ENCODE assay signal across 17 mouse cellular contexts in genomic region chr5:92788990-92789389, GRCm38 (mm10).
DNase-seq lines count a peak whose midpoint lies in the region; ATAC-seq lines count a peak whose summit lies in the region.
"Had no signal": no experiment of that assay in that cellular context is flagged by ENCODE, and none has a peak within 500 bp of the region (broad histone marks: within the 10 kb centered on the region; RNA-seq: fewer than 3 reads in every experiment).

No protein-coding gene starts in this region.

- no peak overlapping the region for H3K9ac ChIP-seq in heart, embryonic 16.5 days (ENCODE audit: low read length)
- no peak overlapping the region for H3K9ac ChIP-seq in limb, embryonic 12.5 days (replicated peaks)
- no peak overlapping the region for H3K9ac ChIP-seq in midbrain, embryonic 14.5 days (replicated peaks; ENCODE audit: low read length)
- H3K9ac ChIP-seq: embryonic facial prominence, embryonic 12.5 days; hindbrain, embryonic 14.5 days; intestine, embryonic 15.5 days had no signal

- H3K4me3 ChIP-seq in heart, embryonic 16.5 days (ENCODE audit: low read length), result no peak overlapping the region
- H3K4me3 ChIP-seq in limb, embryonic 12.5 days (replicated peaks), result no peak overlapping the region
- no peak overlapping the region for H3K4me3 ChIP-seq in limb, embryonic 10.5 days
- no peak overlapping the region for H3K4me3 ChIP-seq in midbrain, embryonic 14.5 days (replicated peaks; ENCODE audit: low read depth, low read length)
- H3K4me3 ChIP-seq: embryonic facial prominence, embryonic 12.5 days; intestine, embryonic 15.5 days; megakaryocyte, embryonic 14.5 days had no signal

- H3K4me1 ChIP-seq in heart, embryonic 16.5 days (ENCODE audit: control insufficient read depth, insufficient read depth, low read length), result peaks cover 11% of the 10 kb centered on the region
- peaks cover 11% of the 10 kb centered on the region for H3K4me1 ChIP-seq in limb, embryonic 12.5 days (replicated peaks)
- H3K4me1 ChIP-seq in limb, embryonic 10.5 days, result peaks cover 6% of the 10 kb centered on the region
- no peaks in the 10 kb centered on the region for H3K4me1 ChIP-seq in midbrain, embryonic 14.5 days (ENCODE audit: control insufficient read depth, insufficient read depth, low read length)
- H3K4me1 ChIP-seq: megakaryocyte, embryonic 14.5 days had no signal

- H3K27me3 ChIP-seq in heart, embryonic 16.5 days (ENCODE audit: control insufficient read depth, insufficient read depth, low read length), result no peaks in the 10 kb centered on the region
- H3K27me3 ChIP-seq in limb, embryonic 12.5 days, result no peaks in the 10 kb centered on the region
- no peaks in the 10 kb centered on the region for H3K27me3 ChIP-seq in limb, embryonic 10.5 days (ENCODE audit: low read depth, poor library complexity, severe bottlenecking)
- no peaks in the 10 kb centered on the region for H3K27me3 ChIP-seq in midbrain, embryonic 14.5 days (ENCODE audit: control insufficient read depth, insufficient read depth, low read length)
- H3K27me3 ChIP-seq: embryonic facial prominence, embryonic 12.5 days; intestine, embryonic 15.5 days; megakaryocyte, embryonic 14.5 days; Patski had no signal

- H3K9me3 ChIP-seq in heart, embryonic 16.5 days (replicated peaks; ENCODE audit: control insufficient read depth, low read length), result no peaks in the 10 kb centered on the region
- 0 out of 2 replicates have a peak, but pooled peaks cover under 1% of the 10 kb centered on the region for H3K9me3 ChIP-seq in limb, embryonic 12.5 days
- no peaks in the 10 kb centered on the region for H3K9me3 ChIP-seq in limb, embryonic 10.5 days (replicated peaks)
- no peaks in the 10 kb centered on the region for H3K9me3 ChIP-seq in midbrain, embryonic 14.5 days (ENCODE audit: control insufficient read depth, low read length)
- H3K9me3 ChIP-seq: embryonic facial prominence, embryonic 12.5 days; intestine, embryonic 15.5 days had no signal

- ATAC-seq in heart, embryonic 16.5 days (replicated peaks; ENCODE audit: extremely low read depth, insufficient read depth, low FRiP score), result 0 out of 2 replicates have a peak, but pooled peaks have one; percentile 14
- no peak; the same call in 1 of the 2 replicates for ATAC-seq in limb, embryonic 12.5 days (ENCODE audit: insufficient number of reproducible peaks, insufficient read depth, low FRiP score, low TSS enrichment, low read depth)
- ATAC-seq in midbrain, embryonic 14.5 days (ENCODE audit: low FRiP score, low TSS enrichment), result no peak
- ATAC-seq: activated CD4-positive, CD25-positive, alpha-beta regulatory T cell, adult 4 months; intestine, embryonic 15.5 days; midbrain, embryonic 16.5 days; Patski had no signal

- H3K4me2 ChIP-seq in heart, embryonic 16.5 days (ENCODE audit: low read depth, low read length), result no peak overlapping the region
- H3K4me2 ChIP-seq in limb, embryonic 12.5 days, result no peak overlapping the region
- H3K4me2 ChIP-seq in midbrain, embryonic 14.5 days (ENCODE audit: low read length), result no peak overlapping the region
- H3K4me2 ChIP-seq: embryonic facial prominence, embryonic 12.5 days; hindbrain, embryonic 14.5 days; intestine, embryonic 15.5 days had no signal

- no peaks in the 10 kb centered on the region for H3K36me3 ChIP-seq in heart, embryonic 16.5 days (ENCODE audit: control insufficient read depth, insufficient read depth)
- no peaks in the 10 kb centered on the region for H3K36me3 ChIP-seq in limb, embryonic 12.5 days
- no peaks in the 10 kb centered on the region for H3K36me3 ChIP-seq in limb, embryonic 10.5 days
- no peaks in the 10 kb centered on the region for H3K36me3 ChIP-seq in midbrain, embryonic 14.5 days (ENCODE audit: control insufficient read depth, insufficient read depth, low read length)
- H3K36me3 ChIP-seq: embryonic facial prominence, embryonic 12.5 days; intestine, embryonic 15.5 days had no signal

- H3K27ac ChIP-seq in heart, embryonic 16.5 days (ENCODE audit: low read length), result peak overlapping the region; percentile 62
- 0 out of 2 replicates have a peak overlapping the region, but pooled peaks have one; percentile 45 for H3K27ac ChIP-seq in limb, embryonic 12.5 days
- no peak overlapping the region for H3K27ac ChIP-seq in limb, embryonic 10.5 days
- no peak overlapping the region for H3K27ac ChIP-seq in midbrain, embryonic 14.5 days (replicated peaks; ENCODE audit: low read depth, low read length)
- H3K27ac ChIP-seq: embryonic facial prominence, embryonic 12.5 days; hindbrain, embryonic 14.5 days; intestine, embryonic 15.5 days had no signal

- DNase-seq in heart, adult 9 months (ENCODE audit: low spot score in 2 of 2), result no peak
- no peak for DNase-seq in limb, embryonic 10.5 days (ENCODE audit: low spot score)
- peak; percentile 51 to 63 for DNase-seq in kidney, postnatal 25 days
- no peak for DNase-seq in midbrain, embryonic 14.5 days
- no peak for DNase-seq in urinary bladder, postnatal 36 days (ENCODE audit: low spot score in 2 of 2)
- DNase-seq: adrenal gland, postnatal 14 days; cerebellum, adult 11-12 months; lung, postnatal 14 days had no signal

- 39% methylated on average over 8 of the region's 8 CpGs for WGBS in heart, embryonic 16.5 days
- WGBS in limb, embryonic 12.5 days, result 42% methylated on average over 8 of the region's 8 CpGs
- WGBS in limb, embryonic 10.5 days, result 74% methylated on average over 8 of the region's 8 CpGs
- 73% methylated on average over 8 of the region's 8 CpGs for WGBS in midbrain, embryonic 14.5 days

Comparison
In these comparisons a context has a peak if more than half of its experiments do, and no peak if none do; other contexts are left out.
1. H3K27ac ChIP-seq: peak in heart, embryonic 16.5 days (single experiment) and limb, embryonic 12.5 days (single experiment); none in limb, embryonic 10.5 days (single experiment) and midbrain, embryonic 14.5 days (single experiment).
2. DNase-seq: peak in kidney, postnatal 25 days (2 of 2); none in heart, adult 9 months (0 of 2), limb, embryonic 10.5 days (single experiment), midbrain, embryonic 14.5 days (single experiment) and urinary bladder, postnatal 36 days (0 of 2).